Mouse (Mus musculus) midbrain, embryonic 10.5 days (tissue): ENCODE data around the gene Arhgap1. TPM values are rescaled to one million over a fixed set of nuclear protein-coding genes. Genes with fewer than 3 reads are reported as not detected.

Experiments
- DNase-seq: peaks from one replicate; pipeline ENCODE4 v3.0.0-alpha.2; 2017; ENCODE audit warnings: low spot score
- H3K27ac ChIP-seq: fragments of 300-500 bp; sonication (generic); replicated peaks from 2 replicates; pipeline ENCODE4 v1.5.1; 2016; ENCODE audit warnings: mild to moderate bottlenecking
- H3K27me3 ChIP-seq: fragments of 300-500 bp; sonication (generic); 2 replicates; pipeline ENCODE4 v1.6.1; 2016; ENCODE audit warnings: low read depth, mild to moderate bottlenecking; ENCODE audit not compliant: poor library complexity, severe bottlenecking
- H3K36me3 ChIP-seq: fragments of 300-500 bp; sonication (generic); 2 replicates; pipeline ENCODE4 v1.6.1; 2016; ENCODE audit warnings: mild to moderate bottlenecking, moderate library complexity
- H3K4me1 ChIP-seq: fragments of 300-500 bp; sonication (generic); 2 replicates; pipeline ENCODE4 v1.6.1; 2016
- H3K4me3 ChIP-seq: fragments of 300-500 bp; sonication (generic); 2 replicates; pipeline ENCODE4 v1.5.1; 2016; ENCODE audit warnings: mild to moderate bottlenecking, moderate library complexity
- H3K9me3 ChIP-seq: fragments of 300-500 bp; sonication (generic); replicated peaks from 2 replicates; pipeline ENCODE4 v1.6.1; 2016; ENCODE audit warnings: mild to moderate bottlenecking
- WGBS: fragments of 180-500 bp; shearing (Covaris S2); methylation state at CpG from one replicate; pipeline ENCODE4 v1.1.7; 2016; 5-methylcytosine and 5-hydroxymethylcytosine counted together
- polyA plus RNA-seq: library from polyadenylated mRNA; unstranded; fragments of >200 nt; fragmentation: Nextera tagmentation; extraction: Ambion mirVana; gene quantifications from 2 replicates; pipeline ENCODE4 v1.2.1, GENCODE M21; 2016

Arhgap1 gene
- polyA plus RNA-seq, 1 experiment from 2014 or later, result 75.2 TPM

DNA sequence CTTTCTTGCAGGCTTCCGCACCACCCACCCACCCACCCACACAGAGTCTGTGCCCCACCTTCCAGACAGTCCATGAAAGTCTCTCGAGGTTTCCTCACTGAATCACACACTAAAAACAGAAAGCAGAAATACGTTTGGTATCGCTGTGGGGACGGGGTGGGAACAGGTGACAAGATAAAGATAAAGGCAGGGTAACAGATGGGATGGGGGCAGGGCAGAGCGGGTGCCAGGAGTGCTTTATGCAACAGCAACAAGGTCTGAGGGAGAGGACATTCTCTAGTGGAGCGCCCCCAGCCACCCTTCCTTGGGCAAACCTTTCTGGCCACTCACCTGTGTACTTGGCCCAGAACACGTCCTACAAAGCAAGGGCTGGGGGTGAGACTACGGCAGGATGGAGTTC, 14.8 kb upstream of the Arhgap1 start:
- Histone ChIP-seq H3K4me3 (no peak overlapping the region), H3K27me3 (no peaks in the 10 kb centered on the region), H3K9me3 (no peaks in the 10 kb centered on the region), H3K4me1 (0 out of 2 replicates have a peak, but pooled peaks cover 3% of the 10 kb centered on the region), H3K27ac (no peak overlapping the region), H3K36me3 (no peaks in the 10 kb centered on the region)
- 87% methylated on average over 9 of the region's 9 CpGs for WGBS
- no peak for DNase-seq

DNA sequence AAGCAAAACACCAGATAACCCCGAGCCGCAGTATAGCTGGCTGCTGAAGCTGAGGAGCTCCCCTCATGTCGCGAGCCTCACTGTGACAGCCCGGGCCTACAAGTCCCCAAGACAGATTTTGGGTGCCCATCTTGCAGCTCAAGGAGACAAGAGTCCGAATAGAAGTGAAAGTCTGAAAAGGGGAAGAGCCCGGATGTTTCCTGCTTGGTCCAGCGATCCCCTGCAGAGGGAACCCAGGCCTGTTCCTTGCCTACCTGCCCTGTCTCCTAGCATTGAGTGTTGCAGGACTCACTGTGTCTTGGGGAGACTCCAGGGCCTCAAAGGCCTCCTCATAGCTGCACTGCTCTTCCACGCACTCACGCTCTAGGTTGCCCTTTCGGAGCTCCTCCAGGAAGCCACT, 14.2 kb upstream of the Arhgap1 start:
- 0 out of 2 replicates have a peak, but pooled peaks cover 3% of the 10 kb centered on the region for H3K4me1 ChIP-seq
- H3K4me3 ChIP-seq, result no peak overlapping the region
- WGBS, result 92% methylated on average over 11 of the region's 11 CpGs
- H3K36me3 ChIP-seq, result no peaks in the 10 kb centered on the region
- H3K27me3 ChIP-seq, result no peaks in the 10 kb centered on the region
- H3K9me3 ChIP-seq, result no peaks in the 10 kb centered on the region
- H3K27ac ChIP-seq, result no peak overlapping the region
- no peak for DNase-seq

DNA sequence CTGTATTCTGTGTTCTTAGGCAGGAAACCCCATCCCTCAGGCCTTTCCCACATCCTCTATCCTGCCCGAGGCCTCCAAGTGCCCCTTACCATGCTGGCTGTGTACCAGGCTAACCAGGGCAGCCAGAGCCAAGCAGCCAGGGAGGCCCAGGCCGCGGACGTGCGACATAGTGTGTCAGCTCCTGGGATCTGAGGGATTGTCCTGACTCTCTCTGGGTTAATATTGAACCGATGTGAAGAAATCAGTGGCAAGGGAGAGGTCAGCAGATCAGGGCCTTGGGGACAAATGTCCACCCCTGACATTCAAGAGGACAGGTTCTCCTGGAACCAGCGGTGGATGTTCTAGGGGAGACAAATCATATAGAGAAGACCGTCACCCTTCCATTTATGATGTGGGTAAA, 13.4 kb upstream of the Arhgap1 start, which contains the start of gene F2:
F2 (minus strand) TSS at position 186 of the 400 bp plus-strand sequence.
- Histone ChIP-seq H3K27me3 (no peaks in the 10 kb centered on the region), H3K4me1 (0 out of 2 replicates have a peak, but pooled peaks cover 3% of the 10 kb centered on the region), H3K27ac (no peak within 1 kb of the TSS), H3K4me3 (no peak within 1 kb of the TSS), H3K36me3 (no peaks in the 10 kb centered on the region), H3K9me3 (no peaks in the 10 kb centered on the region)
- WGBS, result 93% methylated on average over 8 of the region's 8 CpGs
- no peak for DNase-seq

DNA sequence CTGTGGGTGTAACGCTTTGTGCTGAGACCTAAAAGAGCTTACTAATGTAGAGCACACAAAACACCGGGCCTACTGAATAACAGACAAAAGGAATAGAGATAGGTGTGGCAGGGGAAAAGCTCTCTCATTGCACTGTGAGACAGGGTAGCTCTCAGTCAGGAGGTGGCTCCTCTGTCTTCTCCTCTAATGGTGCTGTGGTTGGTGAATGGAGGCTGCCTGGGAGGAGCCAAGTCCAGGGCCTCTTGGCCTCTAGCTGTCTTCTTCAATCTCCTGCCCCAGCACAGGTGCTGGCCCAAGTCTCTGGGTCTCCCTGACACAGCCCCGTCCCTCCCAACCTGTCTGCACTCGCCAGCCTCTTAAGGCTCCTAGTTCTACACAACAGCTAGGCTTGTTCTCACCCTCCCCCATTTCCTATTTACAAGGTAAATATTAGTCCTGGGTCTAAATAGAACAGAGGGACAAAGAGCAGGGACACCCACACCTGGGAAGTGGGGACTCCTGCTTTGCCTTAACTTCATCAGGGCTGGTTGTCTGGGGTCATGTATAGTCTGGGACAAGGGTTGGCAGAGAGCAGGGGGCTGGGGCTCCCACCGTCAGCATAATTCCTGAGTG, 12.8 kb upstream of the Arhgap1 start:
- no peak for DNase-seq
- Histone ChIP-seq H3K27ac (no peak overlapping the region), H3K4me1 (0 out of 2 replicates have a peak, but pooled peaks cover 3% of the 10 kb centered on the region), H3K27me3 (no peaks in the 10 kb centered on the region), H3K9me3 (no peaks in the 10 kb centered on the region), H3K4me3 (no peak overlapping the region), H3K36me3 (peaks cover 1% of the 10 kb centered on the region; the same call in 1 of the 2 replicates)
- WGBS, result 87% methylated on average over 5 of the region's 5 CpGs

DNA sequence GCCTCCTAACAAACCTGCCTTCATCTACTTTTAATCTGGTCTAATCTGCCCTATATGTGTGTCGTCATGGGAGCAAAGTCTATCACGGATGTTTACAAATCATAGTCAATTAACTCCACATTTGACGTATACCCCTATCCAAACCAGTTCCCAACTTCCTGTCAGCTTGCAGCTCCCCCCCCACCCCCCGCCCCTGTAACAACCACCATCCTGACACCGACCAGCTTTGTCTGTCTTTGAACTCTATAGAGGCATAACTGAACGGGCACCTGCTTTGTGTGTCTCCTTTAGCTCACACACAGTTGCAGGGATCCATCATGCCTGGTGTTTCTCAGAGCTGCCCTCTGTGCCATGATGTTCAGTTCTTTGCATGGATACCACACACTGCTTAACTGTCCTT, 10.7 kb upstream of the Arhgap1 start:
- no peak for DNase-seq
- Histone ChIP-seq H3K4me1 (no peaks in the 10 kb centered on the region), H3K4me3 (no peak overlapping the region), H3K36me3 (peaks cover 21% of the 10 kb centered on the region), H3K27ac (no peak overlapping the region), H3K27me3 (no peaks in the 10 kb centered on the region), H3K9me3 (no peaks in the 10 kb centered on the region)
- 89% methylated on average over 6 of the region's 6 CpGs for WGBS

DNA sequence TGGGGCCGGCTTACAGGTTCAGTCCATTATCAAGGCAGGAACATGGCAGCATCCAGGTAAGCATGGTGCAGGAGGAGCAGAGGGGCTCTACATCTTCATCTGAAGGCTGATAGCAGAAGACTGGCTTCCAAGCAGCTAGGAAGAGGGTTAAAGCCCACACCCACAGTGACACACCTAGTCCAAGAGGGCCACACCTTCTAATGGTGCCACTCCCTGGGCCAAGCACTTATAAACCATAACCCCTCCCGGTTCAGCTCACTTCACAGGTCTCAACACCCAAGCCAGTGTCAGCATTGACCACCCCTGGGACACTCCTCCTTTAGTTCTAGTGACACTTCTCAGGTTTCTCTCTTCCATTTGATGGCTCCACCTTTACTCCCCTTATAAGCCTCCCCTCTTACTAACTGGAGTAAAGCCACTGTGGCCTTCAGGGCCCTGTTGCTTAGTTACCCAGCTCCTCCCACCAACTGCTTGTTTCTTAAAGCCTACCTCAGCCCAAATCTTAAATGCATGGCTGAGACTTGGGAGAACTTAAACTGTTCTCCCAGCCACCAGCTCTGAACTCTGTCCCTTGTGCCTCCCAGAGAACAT, 6.7 kb upstream of the Arhgap1 start:
- no peak for DNase-seq
- H3K36me3 ChIP-seq, result peaks cover 61% of the 10 kb centered on the region

DNA sequence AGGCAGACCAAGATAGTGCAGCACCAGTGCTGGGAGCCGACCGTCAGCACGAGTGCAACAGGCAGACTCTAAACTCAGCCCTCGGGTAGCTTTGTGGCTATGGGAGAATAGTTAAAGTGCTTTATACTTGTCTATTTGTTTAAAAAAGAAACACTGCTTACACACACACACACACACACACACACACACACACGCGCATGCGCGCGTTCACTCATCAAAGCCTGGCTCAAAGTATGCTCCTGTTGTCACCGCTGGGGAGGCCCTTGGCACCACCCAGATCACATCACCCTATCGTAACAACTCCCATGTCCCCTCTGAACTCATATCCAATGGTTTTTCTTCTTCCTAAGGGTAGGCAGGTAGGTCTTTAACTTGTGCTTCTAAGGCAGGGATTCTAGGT, 5.6 kb upstream of the Arhgap1 start:
- no peaks in the 10 kb centered on the region for H3K27me3 ChIP-seq
- WGBS, result 97% methylated on average over 11 of the region's 11 CpGs
- H3K27ac ChIP-seq, result no peak overlapping the region
- H3K4me3 ChIP-seq, result no peak overlapping the region
- peaks cover 7% of the 10 kb centered on the region for H3K4me1 ChIP-seq
- H3K9me3 ChIP-seq, result no peaks in the 10 kb centered on the region
- H3K36me3 ChIP-seq, result peaks cover 64% of the 10 kb centered on the region
- no peak for DNase-seq

More for the DNA sequence above, 6.7 kb upstream of the Arhgap1 start:
- Histone ChIP-seq H3K27ac (no peak overlapping the region), H3K27me3 (no peaks in the 10 kb centered on the region), H3K4me3 (no peak overlapping the region), H3K9me3 (no peaks in the 10 kb centered on the region), H3K4me1 (no peaks in the 10 kb centered on the region)
- 88% methylated on average over 2 of the region's 2 CpGs for WGBS

DNA sequence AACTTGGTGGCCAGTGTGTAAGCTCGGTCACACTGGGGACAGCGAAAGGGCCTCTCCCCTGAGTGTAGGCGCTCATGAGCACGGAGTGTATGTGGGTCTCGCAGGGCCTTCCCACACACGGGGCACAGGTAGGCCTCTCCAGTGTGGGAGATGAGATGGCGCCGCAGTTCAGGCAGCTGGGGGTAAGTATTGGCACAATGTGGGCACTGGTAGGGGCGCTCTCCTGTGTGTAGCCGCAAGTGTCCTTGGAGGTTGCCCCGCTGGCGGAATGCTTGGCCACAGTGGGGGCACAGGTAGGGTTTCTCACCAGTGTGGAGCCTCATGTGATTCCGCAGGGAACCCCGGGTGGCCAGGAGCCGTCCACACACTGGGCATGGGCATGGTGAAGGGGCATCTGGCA, 4.3 kb upstream of the Arhgap1 start:
- 98% methylated on average over 15 of the region's 15 CpGs for WGBS
- Histone ChIP-seq H3K4me1 (peaks cover 11% of the 10 kb centered on the region), H3K4me3 (no peak overlapping the region), H3K36me3 (peaks cover 64% of the 10 kb centered on the region), H3K27me3 (no peaks in the 10 kb centered on the region), H3K27ac (no peak overlapping the region), H3K9me3 (no peaks in the 10 kb centered on the region)
- DNase-seq, result no peak

DNA sequence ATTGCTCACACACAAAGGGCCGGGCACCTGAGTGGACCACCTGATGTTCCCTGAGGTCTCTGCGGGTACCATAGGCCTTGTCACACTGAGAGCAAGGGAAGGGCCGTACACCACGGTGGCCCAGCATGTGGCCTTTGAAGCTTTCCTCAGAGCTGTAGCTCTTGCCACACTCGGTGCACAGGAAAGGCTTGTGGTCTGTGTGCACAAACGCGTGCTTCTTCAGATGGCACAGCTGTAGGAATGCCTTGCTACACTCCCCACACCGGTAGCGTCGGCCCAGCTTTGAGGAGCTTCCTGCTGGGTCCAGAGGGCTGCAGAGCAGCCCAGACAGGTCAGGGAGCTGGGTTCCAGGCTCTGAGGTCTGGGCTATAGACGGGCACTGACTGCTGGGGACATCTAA, 3.8 kb upstream of the Arhgap1 start:
- 96% methylated on average over 11 of the region's 11 CpGs for WGBS
- no peak for DNase-seq
- no peak overlapping the region for H3K27ac ChIP-seq
- H3K4me1 ChIP-seq, result peaks cover 15% of the 10 kb centered on the region
- H3K9me3 ChIP-seq, result no peaks in the 10 kb centered on the region
- H3K4me3 ChIP-seq, result no peak overlapping the region
- H3K36me3 ChIP-seq, result peaks cover 64% of the 10 kb centered on the region
- H3K27me3 ChIP-seq, result no peaks in the 10 kb centered on the region

DNA sequence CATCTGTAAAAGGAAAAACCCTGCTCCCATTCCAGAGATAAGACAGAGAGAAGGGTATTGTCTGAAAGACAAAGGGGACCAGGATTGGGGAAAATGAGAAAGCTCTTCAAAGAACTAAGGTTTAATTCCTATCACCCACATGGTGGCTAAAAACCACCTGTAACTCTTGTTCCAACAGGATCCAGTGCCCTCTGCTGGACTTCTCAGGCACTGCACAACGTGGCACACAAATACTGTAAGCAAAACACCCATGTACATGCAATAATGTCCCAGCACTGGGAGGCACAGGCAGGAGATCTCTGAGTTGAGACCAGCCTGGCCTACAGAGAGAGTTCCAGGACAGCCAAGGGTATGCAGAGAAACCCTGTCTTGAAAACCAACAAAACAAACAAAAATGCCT, 2.9 kb upstream of the Arhgap1 start:
- Histone ChIP-seq H3K9me3 (no peaks in the 10 kb centered on the region), H3K27me3 (no peaks in the 10 kb centered on the region), H3K4me3 (no peak overlapping the region), H3K36me3 (peaks cover 64% of the 10 kb centered on the region), H3K27ac (no peak overlapping the region), H3K4me1 (peaks cover 25% of the 10 kb centered on the region)
- WGBS, result 28% methylated on average over 1 of the region's 1 CpGs
- DNase-seq, result peak; percentile 48

DNA sequence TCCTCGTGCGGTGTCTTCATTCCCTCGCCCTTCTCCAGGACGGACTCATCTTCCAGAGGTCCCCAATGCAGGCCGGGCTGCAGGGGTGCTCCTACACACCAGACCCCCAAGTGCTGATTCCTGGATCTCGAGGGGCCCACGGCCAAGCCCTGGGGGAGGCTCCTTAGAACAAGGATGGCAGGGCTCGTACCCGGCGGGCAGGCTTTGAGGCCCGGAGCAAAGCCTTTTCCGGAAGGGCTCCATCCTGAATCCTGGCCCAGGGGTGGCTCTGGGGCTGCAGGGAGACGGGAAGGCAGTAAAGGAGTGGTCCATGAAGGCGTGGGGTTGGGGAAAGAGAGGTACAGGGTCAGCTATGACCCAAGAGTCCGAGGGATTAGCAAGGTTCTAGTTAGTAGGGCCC, 508 bp upstream of the Arhgap1 start:
- no peaks in the 10 kb centered on the region for H3K27me3 ChIP-seq
- WGBS, result 5% methylated on average over 15 of the region's 15 CpGs

DNA sequence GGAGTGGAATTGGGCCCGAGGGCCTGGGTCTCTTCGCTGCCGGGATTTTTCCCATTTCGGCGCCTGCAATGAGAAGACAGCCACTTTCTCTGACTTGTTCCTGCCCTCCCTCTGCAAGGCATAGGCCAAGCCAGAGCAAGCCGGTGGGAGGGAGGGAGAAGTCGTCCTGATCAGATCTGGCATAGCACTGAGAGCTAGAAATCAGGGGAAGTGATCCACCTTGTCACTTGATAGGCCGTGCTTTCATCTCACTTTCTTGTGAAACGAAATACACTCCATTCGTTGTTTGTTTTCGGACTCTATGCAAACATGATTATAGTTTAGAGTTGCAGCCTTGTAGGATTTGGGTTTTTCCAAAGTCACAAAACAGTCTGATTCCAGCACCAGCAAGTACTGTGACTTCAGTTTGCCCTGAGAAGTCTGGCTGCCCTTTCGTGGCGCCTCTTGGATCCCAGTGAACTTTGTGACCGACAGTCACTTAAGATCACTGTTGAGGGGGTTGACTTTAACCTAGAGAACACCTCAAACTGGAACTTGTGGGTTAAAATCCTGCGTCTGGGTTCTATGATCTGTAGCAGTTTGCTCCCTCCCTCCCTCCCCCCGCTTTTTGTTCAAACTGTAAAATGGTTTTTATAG, 818 bp downstream of the Arhgap1 start:
- no peaks in the 10 kb centered on the region for H3K27me3 ChIP-seq
- H3K4me1 ChIP-seq, result peaks cover 41% of the 10 kb centered on the region
- peak overlapping the region; percentile 95 for H3K27ac ChIP-seq
- H3K9me3 ChIP-seq, result no peaks in the 10 kb centered on the region
- peaks cover 47% of the 10 kb centered on the region for H3K36me3 ChIP-seq
- WGBS, result 19% methylated on average over 16 of the region's 16 CpGs
- no peak for DNase-seq
- peak overlapping the region; percentile 80 for H3K4me3 ChIP-seq

More for the DNA sequence above, 508 bp upstream of the Arhgap1 start:
- Histone ChIP-seq H3K9me3 (no peaks in the 10 kb centered on the region), H3K4me1 (peaks cover 41% of the 10 kb centered on the region), H3K27ac (peak overlapping the region; percentile 95), H3K36me3 (peaks cover 47% of the 10 kb centered on the region), H3K4me3 (peak overlapping the region; percentile 80)
- peak; percentile 22 for DNase-seq
